Mouse (Mus musculus) ovary, adult 18-20 months (tissue): ENCODE measurements around the gene Otud7a.

Experiments
- DNase-seq: peaks from one replicate; pipeline ENCODE4 v3.0.0; 2022; ENCODE audit warnings: low spot score, mixed read lengths

The Otud7a gene

DNA sequence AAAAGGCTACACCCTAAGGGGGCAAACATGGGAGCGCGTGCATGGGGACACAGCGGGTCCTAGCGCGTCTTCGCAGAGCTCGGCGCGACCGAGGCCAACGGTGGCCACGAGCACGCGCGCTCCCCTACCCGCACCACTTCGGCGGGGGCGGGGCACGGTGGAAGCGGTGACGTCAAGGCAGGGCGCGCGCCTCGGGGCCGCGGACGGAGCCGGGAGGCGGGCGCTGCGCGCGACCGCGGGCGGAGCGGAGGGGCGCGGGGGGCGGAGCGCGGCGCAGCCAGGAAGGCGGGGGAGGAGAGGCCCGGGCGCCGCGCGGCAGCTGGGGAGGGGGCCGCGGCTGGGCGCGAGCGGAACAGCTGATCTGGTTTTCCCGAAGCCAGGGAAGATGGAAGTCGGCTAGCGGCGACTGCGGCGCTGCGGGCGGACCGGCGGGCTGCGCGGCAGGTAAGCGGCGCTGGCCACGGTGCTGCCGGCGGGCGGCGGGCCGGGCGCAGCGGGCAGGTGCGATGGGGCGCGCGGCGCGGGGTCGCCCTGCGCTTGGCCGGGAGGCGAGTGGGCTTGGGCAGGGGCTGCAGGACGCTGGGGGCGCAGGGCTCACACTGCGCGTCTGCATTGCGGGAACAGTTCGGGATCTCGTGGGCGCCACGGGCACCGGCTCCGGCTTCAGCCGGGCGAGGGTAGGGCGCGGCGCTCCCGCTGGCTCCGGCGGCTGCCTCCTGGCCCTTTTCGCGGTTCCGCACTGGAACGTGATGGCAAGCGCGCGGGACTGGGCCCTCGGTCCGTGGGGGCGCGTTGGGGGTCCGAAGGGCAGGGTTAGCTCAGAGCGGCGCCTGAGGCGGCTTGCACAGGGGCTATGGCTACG lies at the start of gene Otud7a:
Gene Otud7a, plus strand, starts transcription at position 268 of the 862 bp plus-strand sequence.
- DNase-seq, result no peak

DNA sequence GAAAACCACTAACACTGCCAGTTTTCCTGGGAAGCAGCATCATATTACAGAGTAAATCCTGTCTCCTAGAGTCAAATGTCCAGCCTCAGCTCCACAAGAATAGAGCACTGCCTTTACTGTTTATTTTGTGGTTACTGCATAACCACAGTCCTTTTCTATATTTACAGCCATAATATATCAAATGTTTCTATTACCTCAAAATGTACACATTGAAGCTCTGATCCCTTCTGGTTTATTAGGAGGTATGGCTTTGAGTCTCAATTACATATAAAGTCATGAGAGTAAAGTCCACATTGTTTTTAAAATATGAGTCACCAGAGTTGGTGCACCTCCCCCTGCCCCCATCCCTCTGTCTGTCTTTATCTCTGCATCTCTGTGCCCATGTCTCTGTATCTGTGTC lies 38.6 kb upstream of the Otud7a start:
- no peak for DNase-seq

DNA sequence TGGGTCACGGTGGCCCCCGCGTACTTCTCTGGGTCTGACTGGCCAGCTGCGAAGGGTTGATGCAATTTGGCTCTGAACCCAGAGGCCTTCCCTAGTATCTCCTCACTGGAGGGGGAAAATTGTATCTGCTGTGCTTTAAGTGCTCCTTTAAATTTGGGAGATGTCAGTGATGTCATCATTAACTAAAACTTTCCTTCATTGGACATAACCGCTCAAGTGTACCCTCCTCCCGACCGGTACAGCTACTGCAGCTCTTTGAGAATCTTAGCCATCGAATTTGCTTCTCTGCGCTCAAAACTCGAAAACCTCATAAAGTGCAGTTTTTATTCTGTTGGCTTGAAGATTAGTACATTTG lies 772 bp downstream of the Otud7a start:
- no peak for DNase-seq

DNA sequence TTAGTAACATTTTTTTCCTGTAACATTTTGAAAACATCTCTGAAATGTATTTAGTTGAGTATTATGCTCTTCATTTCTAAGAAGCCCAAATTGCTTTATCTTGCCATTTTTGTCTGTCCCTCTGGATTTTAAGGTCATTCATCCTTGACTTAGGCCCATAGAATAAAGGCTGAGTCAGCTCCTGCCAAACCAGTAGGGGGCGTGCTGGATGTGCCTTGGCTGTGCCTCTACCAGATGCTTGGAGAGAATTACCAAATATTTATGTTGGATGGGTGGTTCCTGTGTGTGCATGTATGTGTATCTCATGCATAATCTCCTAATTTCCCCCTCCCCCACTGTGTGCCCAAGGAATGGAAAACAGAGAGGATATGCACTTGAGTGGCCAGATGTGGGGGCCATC lies 2.4 kb downstream of the Otud7a start:
- no peak for DNase-seq

DNA sequence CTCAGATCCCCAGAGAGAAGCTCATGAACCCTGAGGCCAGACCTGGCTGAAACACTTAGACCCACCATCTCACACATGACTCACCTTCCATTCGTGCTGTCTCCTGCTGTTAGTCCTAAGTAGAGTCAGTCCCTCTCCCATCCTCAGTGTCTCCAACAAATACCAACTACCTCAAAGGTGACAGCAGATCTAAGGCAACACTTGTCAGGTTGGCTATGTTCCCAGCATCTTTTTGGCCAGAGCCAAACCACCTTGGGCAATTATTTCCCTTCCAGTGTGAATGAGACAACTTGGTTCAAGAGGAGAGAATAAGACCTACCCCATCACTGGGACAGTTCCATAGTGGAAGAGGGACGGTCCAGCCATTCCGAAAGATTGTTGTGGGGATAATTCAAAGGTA lies 10.7 kb downstream of the Otud7a start:
- DNase-seq, result no peak

DNA sequence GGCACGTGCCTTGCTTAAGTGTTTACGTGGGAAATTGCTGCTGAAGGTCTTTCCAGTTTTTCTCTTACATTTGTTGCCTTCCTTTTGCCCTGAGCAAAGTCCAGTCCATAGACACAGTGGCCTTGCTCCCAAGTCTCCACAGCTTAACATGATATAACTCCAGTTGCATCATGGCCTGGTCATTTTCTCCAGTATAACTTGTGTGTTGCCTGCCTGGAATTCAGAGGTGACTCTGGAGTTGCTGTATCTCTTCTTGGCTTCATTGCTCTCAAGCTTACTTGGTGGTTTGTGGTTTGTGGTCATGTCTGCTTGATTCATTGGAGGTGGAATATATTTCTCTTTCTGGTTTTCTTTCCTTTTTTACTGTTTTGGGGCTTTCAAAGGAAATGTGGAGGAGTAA lies 17.7 kb downstream of the Otud7a start:
- no peak for DNase-seq

DNA sequence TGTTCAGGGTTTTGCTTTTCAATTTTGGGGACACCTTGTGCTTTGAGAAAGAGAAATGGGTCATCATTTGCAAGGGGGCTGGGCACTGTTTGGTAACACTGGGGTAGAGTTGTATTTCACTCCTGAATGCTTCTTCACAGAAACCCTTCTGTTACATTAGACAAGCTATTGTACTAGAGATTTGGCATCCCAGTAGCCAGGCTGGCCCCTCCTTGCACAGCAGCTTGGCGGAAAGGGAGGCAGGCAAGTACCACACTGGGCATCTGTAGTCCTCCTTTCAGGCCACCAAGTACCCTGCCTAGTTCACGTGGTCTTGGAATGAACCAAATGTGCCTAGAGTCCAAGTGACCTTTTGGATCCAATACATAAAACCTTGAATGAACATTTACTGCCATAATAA lies 18.1 kb downstream of the Otud7a start:
- no peak for DNase-seq

DNA sequence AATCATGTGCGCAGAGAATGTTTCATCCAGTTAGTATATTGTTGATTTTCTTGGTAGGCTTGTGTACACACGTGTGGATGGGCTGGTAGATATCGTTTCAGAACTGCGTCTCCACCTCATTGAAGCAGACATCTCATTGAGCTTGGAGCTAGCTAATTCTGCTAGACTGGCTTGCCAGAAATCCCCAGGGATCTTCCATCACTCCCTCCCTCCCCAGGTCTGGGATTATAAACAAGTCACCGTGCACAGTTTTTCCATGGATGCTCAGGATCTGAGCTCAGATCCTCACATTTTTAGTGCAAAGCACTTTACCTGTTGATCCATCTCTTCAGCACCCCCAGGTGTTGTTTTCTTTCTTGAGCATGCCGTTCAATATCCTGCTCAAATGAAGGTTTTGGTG lies 22.2 kb downstream of the Otud7a start:
- DNase-seq, result no peak

DNA sequence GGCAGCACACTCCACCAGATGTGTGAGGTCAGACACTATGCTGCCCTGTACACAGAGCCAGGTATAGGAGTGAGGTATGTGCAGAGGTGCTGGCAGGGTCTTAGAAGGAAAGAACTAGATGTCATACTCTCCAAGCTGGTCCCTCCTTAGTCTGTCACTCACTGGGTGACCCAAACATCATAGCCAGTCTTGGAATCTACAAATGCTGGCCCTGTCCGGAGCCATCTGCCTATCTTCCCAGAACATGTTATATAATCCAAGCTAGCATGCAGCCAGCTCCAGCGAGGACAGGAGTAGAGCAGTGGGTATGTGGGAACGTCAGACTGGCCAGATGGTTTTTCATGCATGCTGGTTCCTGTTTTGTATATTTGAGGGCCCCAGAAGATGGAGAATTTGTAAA lies 23.7 kb downstream of the Otud7a start:
- no peak for DNase-seq

DNA sequence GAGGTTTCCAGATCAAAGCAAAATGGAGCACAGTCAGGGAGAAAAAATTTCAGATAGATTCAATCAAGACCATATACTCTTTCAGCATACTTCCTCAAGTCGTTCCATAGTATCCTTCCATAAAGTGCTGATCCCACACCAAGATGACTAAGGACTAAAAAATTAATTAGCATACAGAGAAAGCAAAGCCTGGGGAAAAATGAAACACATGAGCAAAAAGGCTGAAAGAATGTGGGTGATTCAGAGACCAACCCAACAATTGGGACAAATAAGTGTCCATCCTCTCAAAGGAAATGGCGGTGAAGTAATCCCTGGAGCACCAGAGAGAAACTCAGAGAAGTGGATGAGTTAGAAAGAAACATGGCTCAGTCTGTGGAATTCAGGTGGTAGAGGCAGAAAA lies 38.5 kb downstream of the Otud7a start:
- DNase-seq, result no peak

DNA sequence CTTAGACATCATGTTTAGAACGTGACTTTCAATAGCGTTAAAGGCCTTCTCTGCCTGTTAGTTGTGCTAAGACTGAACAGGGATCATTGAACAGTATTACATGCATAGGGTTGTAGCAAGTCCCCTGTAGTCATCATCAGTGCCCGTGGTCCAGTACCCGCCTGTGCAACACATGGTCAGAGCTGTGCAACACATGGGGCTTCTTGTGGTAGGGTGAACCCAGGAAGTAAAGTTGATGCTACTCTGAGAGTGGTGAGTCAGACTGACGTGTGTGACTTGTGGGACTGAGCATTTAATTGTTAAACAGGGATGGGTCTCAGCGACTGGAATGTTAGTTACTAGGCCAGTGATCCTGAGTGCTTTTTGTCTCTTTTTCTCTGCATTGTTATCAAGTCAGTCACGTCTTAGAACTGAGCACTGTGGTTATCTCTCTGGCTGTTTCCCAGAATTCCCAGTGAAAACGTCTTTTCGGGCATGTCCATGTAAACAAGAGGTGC lies 52.5 kb downstream of the Otud7a start:
- DNase-seq, result no peak

DNA sequence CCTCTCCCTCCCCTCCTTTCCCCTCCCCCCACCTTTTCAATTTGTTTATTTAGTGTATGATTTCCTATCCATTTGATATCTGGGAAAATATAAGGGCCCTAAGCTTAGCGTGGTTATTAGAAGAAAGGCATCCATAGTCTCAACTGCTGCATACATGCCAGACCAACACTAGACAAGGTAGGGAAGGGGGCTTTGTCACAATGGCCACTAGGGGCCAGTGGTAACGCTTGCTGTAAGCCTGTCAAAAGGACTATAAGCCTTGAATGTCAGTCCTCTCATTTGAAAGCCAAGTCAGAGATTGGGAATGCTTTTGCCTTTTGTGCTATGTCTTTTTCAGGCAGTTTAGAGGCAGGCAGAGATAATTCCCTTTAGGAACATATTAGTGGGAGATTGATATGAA lies 59.7 kb downstream of the Otud7a start:
- DNase-seq, result no peak

DNA sequence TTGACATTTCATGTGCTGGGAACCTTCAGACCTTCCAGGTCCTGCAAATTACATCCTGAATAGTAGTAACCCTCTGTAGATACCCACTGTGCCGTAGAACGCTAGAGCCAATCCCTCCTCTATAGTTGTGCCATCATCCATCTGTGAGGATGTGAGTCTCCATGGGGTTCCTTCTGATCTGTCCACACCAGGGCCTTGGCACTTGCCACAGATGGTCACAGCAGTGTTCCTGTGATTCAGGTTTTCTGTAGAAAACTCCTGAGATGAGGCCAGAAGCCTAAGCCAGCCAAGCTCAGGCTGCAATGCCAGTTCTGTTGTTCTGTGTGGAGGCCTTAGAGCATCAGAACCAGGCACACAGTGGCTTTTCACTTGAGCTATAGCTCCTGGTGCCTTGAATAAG lies 63.5 kb downstream of the Otud7a start:
- no peak for DNase-seq

DNA sequence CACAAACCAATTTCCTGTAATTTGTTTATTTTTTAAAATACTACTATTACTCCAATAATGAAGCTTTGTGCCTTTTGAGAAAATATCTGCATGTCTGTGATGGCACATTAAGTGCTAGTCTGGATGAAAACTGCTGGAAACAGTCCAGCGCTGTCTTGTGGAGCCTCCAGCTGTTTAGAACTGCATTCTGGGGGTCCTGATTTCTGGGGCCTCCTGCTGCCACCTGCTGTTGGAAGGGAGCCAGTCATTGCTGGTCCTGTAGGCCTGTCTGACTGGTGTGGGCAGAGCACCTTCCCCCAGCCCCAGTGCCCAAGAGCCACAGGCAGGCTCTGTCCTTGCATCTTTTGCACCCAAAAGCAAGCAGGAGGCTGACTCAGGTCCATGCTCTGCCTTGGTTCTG lies 65.3 kb downstream of the Otud7a start:
- no peak for DNase-seq

DNA sequence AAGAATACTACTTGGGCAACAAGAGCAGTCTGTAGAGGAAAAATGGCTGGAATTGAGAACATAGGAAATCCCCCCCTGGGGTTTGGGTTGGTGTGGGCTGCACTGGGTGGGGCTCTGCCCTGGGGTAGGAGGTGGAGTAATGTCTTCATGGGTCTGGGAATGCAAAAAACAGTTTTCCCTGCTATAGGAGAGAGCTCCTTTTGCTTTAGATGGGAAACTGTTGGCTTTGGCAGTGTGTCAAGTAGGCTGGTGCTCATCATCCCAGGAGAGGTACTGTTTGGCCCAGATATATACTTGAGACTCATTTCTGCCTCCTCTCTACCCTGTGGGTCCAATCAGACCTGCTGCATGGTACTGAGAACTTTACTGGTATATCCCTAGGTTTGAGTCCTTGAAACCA lies 66.9 kb downstream of the Otud7a start:
- DNase-seq, result no peak

DNA sequence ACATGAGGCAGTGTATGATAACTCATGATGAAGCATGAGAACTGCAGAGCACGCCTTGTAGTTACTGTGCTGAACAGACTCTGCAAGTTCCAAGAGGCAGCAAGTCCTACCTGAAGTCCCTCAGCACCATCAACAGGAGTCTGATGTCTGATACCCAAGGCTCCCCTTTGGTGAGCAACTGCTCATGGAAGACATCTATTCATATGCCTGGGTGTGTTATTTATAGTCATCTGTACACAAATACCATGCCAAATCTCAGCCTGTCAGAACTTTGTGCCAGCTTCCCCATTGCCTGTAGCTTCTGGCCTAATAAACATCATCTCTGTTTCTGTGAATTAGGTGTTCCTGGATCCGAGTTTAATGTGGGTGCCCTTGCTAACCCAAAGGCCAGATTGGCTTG lies 68.0 kb downstream of the Otud7a start:
- DNase-seq, result no peak

DNA sequence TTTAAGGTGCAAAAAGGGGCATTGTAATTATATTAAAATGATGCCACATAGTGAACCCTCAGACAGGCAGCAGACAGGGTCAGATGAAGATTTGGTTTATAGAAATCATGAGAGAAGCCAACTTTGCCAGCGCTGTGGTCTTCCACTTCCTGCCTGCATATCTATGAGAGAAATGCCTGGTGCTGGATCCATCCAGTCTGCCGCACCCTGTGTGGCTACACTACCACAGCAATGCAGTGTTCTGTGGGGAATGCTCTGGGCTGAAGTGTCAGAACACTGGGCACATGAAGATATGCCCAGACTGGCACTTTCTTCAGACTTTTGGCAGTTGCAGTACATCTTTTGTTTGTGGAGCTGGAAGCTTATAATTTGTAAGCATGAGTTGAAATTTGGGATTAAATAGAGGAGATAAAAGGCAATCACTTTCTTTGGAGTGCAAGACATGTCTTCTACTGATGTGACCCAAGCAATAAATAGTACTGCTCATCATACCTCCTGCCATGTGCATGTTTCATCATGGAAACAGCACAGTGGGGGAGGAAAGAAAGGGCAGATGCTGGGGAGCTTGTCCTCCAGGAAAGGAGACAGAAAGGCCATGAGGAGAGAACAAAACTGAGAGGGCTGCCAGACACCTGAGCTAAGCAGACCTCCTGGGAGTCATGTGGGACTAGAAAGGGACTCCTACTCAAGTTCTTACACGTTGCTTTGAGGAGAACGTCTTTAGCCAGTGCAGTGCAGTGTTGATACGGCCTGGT lies 71.8 kb downstream of the Otud7a start:
- DNase-seq, result no peak

DNA sequence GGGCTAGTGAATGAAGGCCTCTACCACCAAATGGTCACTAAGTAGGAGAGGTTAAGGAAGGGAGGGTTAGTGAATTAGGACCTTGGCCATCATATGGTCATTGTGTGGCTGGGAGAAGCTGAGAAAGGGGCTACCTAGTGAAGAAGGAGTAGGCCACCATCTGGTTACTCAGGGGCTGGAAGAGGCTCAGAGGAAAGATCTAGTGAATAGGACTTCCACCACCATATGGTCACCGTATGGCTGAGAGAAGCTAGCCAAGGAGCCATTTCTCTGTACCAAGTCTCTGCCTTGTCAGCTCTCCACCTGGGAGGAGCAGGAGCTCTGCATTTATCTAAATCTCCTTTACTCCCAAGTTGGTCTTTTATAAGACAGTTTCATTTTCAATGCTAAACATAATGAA lies 75.7 kb downstream of the Otud7a start:
- no peak for DNase-seq

DNA sequence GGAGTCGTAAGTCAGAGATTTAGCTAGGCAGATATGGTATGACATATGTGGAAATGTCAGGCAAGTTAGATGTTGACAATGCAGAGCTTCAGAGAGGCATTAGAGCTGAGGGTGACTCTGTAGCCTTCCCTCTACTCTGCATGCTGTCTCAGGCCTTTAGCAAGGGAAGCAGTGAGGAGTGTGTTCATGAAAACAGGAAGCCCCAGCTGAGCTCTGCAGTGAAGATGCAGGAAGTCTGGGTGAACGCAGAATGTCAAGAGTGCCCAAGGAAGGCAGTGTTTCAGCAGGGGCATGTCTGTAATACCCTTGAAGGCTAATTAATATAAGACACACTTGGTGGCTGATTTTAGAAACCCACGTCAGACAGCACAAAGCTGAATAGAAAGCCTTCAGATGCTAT lies 77.9 kb downstream of the Otud7a start:
- DNase-seq, result no peak

DNA sequence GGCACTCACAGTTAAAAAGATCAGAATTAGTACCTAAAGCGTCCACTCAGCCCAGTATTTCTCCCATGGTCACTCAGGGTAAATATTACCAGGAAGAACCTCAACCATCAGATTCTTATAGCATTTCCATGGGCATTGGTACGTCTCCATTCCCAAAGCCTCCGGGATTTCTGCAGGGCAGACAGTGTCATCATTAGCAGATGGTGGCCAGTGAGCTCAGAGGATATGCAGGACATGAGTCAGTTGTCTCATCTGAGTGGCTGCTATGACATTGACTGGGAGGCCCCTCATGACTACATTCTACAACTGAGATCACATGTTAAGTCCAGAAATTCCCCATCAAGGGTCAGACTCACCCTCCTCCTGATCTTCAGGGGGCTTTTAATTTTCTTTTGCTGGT lies 78.5 kb downstream of the Otud7a start:
- no peak for DNase-seq

DNA sequence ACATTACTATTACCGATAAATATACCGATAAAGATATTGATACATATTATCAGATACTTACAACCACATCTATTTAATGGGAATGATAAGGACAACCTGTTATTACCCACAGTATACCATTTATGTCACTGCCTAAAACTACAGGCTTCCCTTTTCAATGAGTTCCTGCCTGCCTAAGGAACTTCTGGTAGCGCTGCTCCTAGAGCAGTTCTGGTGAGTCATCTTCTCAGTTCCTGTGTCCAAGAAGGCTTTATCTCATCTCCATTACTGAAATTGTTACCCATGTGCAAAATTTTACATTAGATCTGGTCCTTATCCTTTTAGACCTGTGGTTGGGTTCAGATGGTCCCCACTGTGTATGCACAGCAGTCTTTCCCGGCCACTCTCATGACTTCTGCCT lies 95.7 kb downstream of the Otud7a start:
- DNase-seq, result no peak

DNA sequence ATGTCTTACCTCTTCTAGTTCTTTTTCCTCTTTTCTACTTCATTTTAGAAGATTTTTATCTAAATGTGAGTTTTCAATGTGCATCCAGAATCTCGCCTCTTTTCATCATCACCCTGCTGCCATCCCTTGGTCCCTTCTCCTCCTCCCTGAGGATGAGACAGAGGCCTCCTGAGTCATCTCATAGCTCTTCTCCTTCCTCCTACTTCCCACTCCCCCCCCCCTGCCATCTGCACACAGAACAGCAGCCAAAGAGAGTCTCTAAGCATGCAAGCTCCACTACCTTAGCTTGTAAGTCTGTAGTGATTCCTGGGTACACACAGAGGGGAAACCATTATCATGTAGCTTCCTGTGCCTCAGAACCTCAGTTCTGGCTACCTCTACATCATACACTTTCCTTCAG lies 109.9 kb downstream of the Otud7a start:
- DNase-seq, result no peak

DNA sequence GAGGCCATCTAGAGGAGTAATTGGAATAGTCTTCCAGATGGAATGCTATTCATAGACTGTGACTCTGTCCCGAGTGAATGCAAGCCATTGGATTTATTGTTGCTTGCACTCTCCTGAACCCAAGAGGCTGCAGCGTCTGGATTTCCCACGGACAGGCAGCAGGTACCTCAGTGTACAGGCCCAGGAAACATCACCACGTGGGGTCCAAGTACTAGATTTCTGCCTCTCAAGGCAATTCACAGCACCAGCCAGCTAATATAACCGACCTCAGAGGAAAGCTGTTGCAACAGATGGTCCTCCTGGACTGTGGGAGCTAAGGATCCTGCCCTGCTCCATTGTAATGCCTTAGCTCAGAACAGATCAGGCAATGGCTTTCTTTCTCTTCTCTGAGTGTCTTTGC lies 111.8 kb downstream of the Otud7a start:
- no peak for DNase-seq

DNA sequence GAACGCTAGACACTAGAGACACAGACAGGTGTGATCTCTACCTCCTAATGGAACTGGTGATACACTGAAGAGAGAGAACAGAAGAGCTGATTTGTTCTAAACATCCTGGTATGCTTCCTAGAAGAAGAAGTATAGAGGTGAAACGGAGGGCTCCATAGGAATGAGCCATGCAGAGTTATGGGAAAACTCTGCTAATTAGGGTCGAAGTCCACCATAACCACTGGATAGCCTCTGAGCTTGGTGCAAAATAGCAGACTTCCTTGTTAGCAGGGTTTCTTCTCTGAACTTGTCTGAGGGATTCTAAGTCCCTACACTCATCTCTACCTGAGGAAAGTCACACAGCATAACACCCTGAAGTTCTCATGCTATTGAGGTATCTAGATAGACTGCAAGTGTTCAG lies 114.4 kb downstream of the Otud7a start:
- DNase-seq, result no peak
